Mouse (Mus musculus): ENCODE data around the gene Pi4kb.

DNA sequence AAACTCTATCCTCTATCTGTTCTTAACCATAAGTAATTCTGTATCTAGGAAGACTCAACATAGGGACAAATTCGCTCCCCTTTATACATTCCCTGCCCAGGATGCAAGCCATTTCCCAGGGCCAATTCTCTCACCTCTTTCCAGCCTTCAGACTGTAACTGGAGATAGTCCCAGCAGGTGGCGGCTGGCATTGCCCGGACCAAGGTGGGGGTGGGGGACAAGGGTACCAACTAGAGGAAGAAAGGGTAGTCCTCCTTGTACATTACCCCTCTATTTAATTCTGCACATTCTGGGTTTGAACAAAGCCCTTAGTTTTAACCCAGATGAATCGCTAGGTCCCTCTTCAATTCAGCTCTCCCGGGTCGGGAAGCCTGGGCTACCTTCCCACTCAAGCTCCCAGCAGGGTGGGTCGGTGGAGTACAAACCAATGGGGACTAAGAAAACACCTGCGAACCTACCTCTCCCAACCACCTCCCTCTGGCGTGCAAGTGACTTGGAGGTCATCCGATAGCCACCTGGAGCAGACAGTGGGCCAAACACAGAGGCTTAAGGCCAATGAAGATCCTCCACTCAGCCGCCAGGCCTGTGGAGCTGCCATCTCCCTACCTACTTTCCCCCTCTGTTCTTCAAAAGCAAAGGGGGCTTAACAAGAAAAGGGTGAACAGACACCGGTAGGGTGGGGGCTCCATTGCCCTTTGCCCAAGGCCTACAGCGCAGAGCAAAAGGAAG lies 39.3 kb downstream of the Pi4kb start:
- TF ChIP-seq CTCF (conservative IDR thresholded peaks at IDR 0.05 in 1 of 2, IDR thresholded peaks at IDR 0.05 in 1 of 2; ENCODE audit: low read depth in 2 of 2, low read length in 2 of 2) (no peak), USF1 (IDR thresholded peaks at IDR 0.05; ENCODE audit: low read depth, low read length) (no peak), POLR2A (IDR thresholded peaks at IDR 0.05; ENCODE audit: low read depth, low read length) (no peak), PAX5 (IDR thresholded peaks at IDR 0.05; ENCODE audit: low read length) (no peak)

Data from CH12.LX (cell line).